Mouse (Mus musculus): ENCODE measurements at regions not wholly inside any gene's neighbourhood (a gene's known extent, or its start where the extent isn't known, plus 50 kb on each side); places are given as distances from the start of the nearest gene placed in this dataset.
"Not testable (repeated sequence)": the region's sequence is repeated elsewhere in the genome, so short reads cannot be mapped to it uniquely, and the experiment has no call there.

GRCm38 (mm10) chr17:27277786-27278185 is 73.5 kb upstream of the Lemd2 start:
- not testable (repeated sequence) for H3K27me3 ChIP-seq (replicated peaks); H3K36me3 ChIP-seq; H3K9ac ChIP-seq (replicated peaks); H3K4me2 ChIP-seq; ATAC-seq (ENCODE audit: low FRiP score); H3K27ac ChIP-seq (replicated peaks); H3K4me1 ChIP-seq; H3K4me3 ChIP-seq (replicated peaks)
- H3K9me3 ChIP-seq (replicated peaks) = peaks cover 19% of the 10 kb centered on the region
- WGBS = 97% methylated on average over 12 of the region's 12 CpGs

GRCm38 (mm10) chr17:27271756-27272155 is 67.5 kb upstream of the Lemd2 start:
- not testable (repeated sequence) for H3K27me3 ChIP-seq (replicated peaks); H3K4me3 ChIP-seq (replicated peaks); H3K9me3 ChIP-seq (replicated peaks); H3K27ac ChIP-seq (replicated peaks); H3K9ac ChIP-seq (replicated peaks); ATAC-seq (ENCODE audit: low FRiP score); H3K4me2 ChIP-seq; H3K36me3 ChIP-seq; H3K4me1 ChIP-seq
- WGBS = 93% methylated on average over 12 of the region's 12 CpGs

GRCm38 (mm10) chr17:27270776-27271175 is 66.5 kb upstream of the Lemd2 start:
- not testable (repeated sequence) for H3K4me2 ChIP-seq; ATAC-seq (ENCODE audit: low FRiP score); H3K9ac ChIP-seq (replicated peaks); H3K4me1 ChIP-seq; H3K36me3 ChIP-seq; H3K4me3 ChIP-seq (replicated peaks); H3K27ac ChIP-seq (replicated peaks); H3K27me3 ChIP-seq (replicated peaks); H3K9me3 ChIP-seq (replicated peaks)
- 97% methylated on average over 8 of the region's 8 CpGs for WGBS

GRCm38 (mm10) chr17:27264607-27265006 is 60.3 kb upstream of the Lemd2 start:
- not testable (repeated sequence) for H3K27me3 ChIP-seq (replicated peaks); H3K27ac ChIP-seq (replicated peaks); H3K9ac ChIP-seq (replicated peaks); H3K4me2 ChIP-seq; H3K9me3 ChIP-seq (replicated peaks); H3K4me1 ChIP-seq; H3K4me3 ChIP-seq (replicated peaks); ATAC-seq (ENCODE audit: low FRiP score); H3K36me3 ChIP-seq
- 92% methylated on average over 7 of the region's 9 CpGs for WGBS

GRCm38 (mm10) chr17:27262607-27263006 is 58.3 kb upstream of the Lemd2 start:
- H3K4me1 ChIP-seq = no peaks in the 10 kb centered on the region
- H3K4me3 ChIP-seq (replicated peaks) = no peak overlapping the region
- 0 out of 2 replicates have a peak, but pooled peaks cover 2% of the 10 kb centered on the region for H3K27me3 ChIP-seq (replicated peaks)
- no peak for ATAC-seq (ENCODE audit: low FRiP score)
- no peak overlapping the region for H3K27ac ChIP-seq (replicated peaks)
- H3K9ac ChIP-seq (replicated peaks) = no peak overlapping the region
- H3K4me2 ChIP-seq = no peak overlapping the region
- H3K36me3 ChIP-seq = no peaks in the 10 kb centered on the region
- H3K9me3 ChIP-seq (replicated peaks) = 0 out of 2 replicates have a peak, but pooled peaks cover 2% of the 10 kb centered on the region
- 86% methylated on average over 4 of the region's 4 CpGs for WGBS

GRCm38 (mm10) chr17:27261981-27262380 is 57.7 kb upstream of the Lemd2 start:
- no peak overlapping the region for H3K4me2 ChIP-seq
- H3K27me3 ChIP-seq (replicated peaks) = 0 out of 2 replicates have a peak, but pooled peaks cover 2% of the 10 kb centered on the region
- ATAC-seq (ENCODE audit: low FRiP score) = no peak
- no peak overlapping the region for H3K4me3 ChIP-seq (replicated peaks)
- no peaks in the 10 kb centered on the region for H3K4me1 ChIP-seq
- H3K27ac ChIP-seq (replicated peaks) = no peak overlapping the region
- no peak overlapping the region for H3K9ac ChIP-seq (replicated peaks)
- WGBS = 93% methylated on average over 9 of the region's 9 CpGs
- H3K36me3 ChIP-seq = no peaks in the 10 kb centered on the region
- H3K9me3 ChIP-seq (replicated peaks) = 0 out of 2 replicates have a peak, but pooled peaks cover 2% of the 10 kb centered on the region

GRCm38 (mm10) chr17:27261251-27261650 is 57.0 kb upstream of the Lemd2 start:
- Histone ChIP-seq H3K9me3 (replicated peaks) (0 out of 2 replicates have a peak, but pooled peaks cover 2% of the 10 kb centered on the region), H3K9ac (replicated peaks) (no peak overlapping the region), H3K4me2 (no peak overlapping the region), H3K36me3 (no peaks in the 10 kb centered on the region), H3K4me3 (replicated peaks) (no peak overlapping the region), H3K27ac (replicated peaks) (no peak overlapping the region), H3K27me3 (replicated peaks) (0 out of 2 replicates have a peak, but pooled peaks cover 2% of the 10 kb centered on the region), H3K4me1 (no peaks in the 10 kb centered on the region; the same call in 1 of the 2 replicates)
- WGBS = 80% methylated on average over 2 of the region's 2 CpGs
- no peak for ATAC-seq (ENCODE audit: low FRiP score)

GRCm38 (mm10) chr17:27260116-27260515 is 55.8 kb upstream of the Lemd2 start:
- Histone ChIP-seq H3K9ac (replicated peaks) (no peak overlapping the region), H3K4me1 (no peaks in the 10 kb centered on the region; the same call in 1 of the 2 replicates), H3K9me3 (replicated peaks) (0 out of 2 replicates have a peak, but pooled peaks cover 2% of the 10 kb centered on the region), H3K27me3 (replicated peaks) (0 out of 2 replicates have a peak, but pooled peaks cover 2% of the 10 kb centered on the region), H3K36me3 (no peaks in the 10 kb centered on the region), H3K4me3 (replicated peaks) (no peak overlapping the region), H3K4me2 (no peak overlapping the region), H3K27ac (replicated peaks) (no peak overlapping the region)
- ATAC-seq (ENCODE audit: low FRiP score) = no peak
- WGBS = 92% methylated on average over 9 of the region's 9 CpGs

- Histone ChIP-seq H3K27ac (replicated peaks) (no peak overlapping the region), H3K4me2 (no peak overlapping the region), H3K9me3 (replicated peaks) (0 out of 2 replicates have a peak, but pooled peaks cover 2% of the 10 kb centered on the region), H3K27me3 (replicated peaks) (0 out of 2 replicates have a peak, but pooled peaks cover 2% of the 10 kb centered on the region), H3K36me3 (no peaks in the 10 kb centered on the region), H3K4me3 (replicated peaks) (no peak overlapping the region), H3K4me1 (no peaks in the 10 kb centered on the region; the same call in 1 of the 2 replicates), H3K9ac (replicated peaks) (no peak overlapping the region)
- 46% methylated on average over 7 of the region's 7 CpGs for WGBS
- ATAC-seq (ENCODE audit: low FRiP score) = no peak; the same call in 1 of the 2 replicates
Measured at GRCm38 (mm10) chr17:27257345-27257744, 53.1 kb upstream of the Lemd2 start.

GRCm38 (mm10) chr17:27255804-27256203 is 51.5 kb upstream of the Lemd2 start:
- no peaks in the 10 kb centered on the region for H3K36me3 ChIP-seq
- 18% methylated on average over 7 of the region's 7 CpGs for WGBS
- no peak for ATAC-seq (ENCODE audit: low FRiP score)
- 0 out of 2 replicates have a peak, but pooled peaks cover under 1% of the 10 kb centered on the region for H3K9me3 ChIP-seq (replicated peaks)
- 0 out of 2 replicates have a peak, but pooled peaks cover 2% of the 10 kb centered on the region for H3K27me3 ChIP-seq (replicated peaks)
- H3K4me3 ChIP-seq (replicated peaks) = no peak overlapping the region
- no peak overlapping the region for H3K4me2 ChIP-seq
- no peak overlapping the region for H3K27ac ChIP-seq (replicated peaks)
- H3K9ac ChIP-seq (replicated peaks) = no peak overlapping the region
- peaks cover 2% of the 10 kb centered on the region; the same call in 1 of the 2 replicates for H3K4me1 ChIP-seq

Measured in neural tube, embryonic 15.5 days (tissue).